Mouse (Mus musculus): ENCODE results near the gene Fam83f. TPM values are rescaled to one million over a fixed set of nuclear protein-coding genes. Genes with fewer than 3 reads are reported as not detected.
"Not testable (repeated sequence)": the region's sequence is repeated elsewhere in the genome, so short reads cannot be mapped to it uniquely, and the experiment has no call there.

Gene Fam83f
- polyA plus RNA-seq, 1 experiment from 2014 or later = 0.52 TPM

- H3K4me3 ChIP-seq; H3K4me2 ChIP-seq; H3K9ac ChIP-seq; ATAC-seq (replicated peaks); H3K36me3 ChIP-seq (replicated peaks); H3K9me3 ChIP-seq; H3K27ac ChIP-seq; H3K4me1 ChIP-seq; H3K27me3 ChIP-seq (replicated peaks): not testable (repeated sequence)
- WGBS = 82% methylated on average over 4 of the region's 4 CpGs
These were observed 64.1 kb downstream of the Fam83f start for GRCm38 (mm10) chr15:80735708-80736107.

- Histone ChIP-seq H3K4me1 (no peaks in the 10 kb centered on the region), H3K36me3 (replicated peaks) (no peaks in the 10 kb centered on the region), H3K4me2 (no peak overlapping the region), H3K27me3 (replicated peaks) (no peaks in the 10 kb centered on the region), H3K4me3 (no peak overlapping the region), H3K9ac (no peak overlapping the region), H3K27ac (no peak overlapping the region), H3K9me3 (no peaks in the 10 kb centered on the region)
- ATAC-seq (replicated peaks) = no peak
- WGBS = 48% methylated on average over 1 of the region's 1 CpGs
These were observed 64.9 kb downstream of the Fam83f start for GRCm38 (mm10) chr15:80736553-80736952.

- H3K9ac ChIP-seq = no peak overlapping the region
- H3K27me3 ChIP-seq (replicated peaks) = no peaks in the 10 kb centered on the region
- 95% methylated on average over 2 of the region's 2 CpGs for WGBS
- H3K4me2 ChIP-seq = no peak overlapping the region
- no peaks in the 10 kb centered on the region for H3K36me3 ChIP-seq (replicated peaks)
- ATAC-seq (replicated peaks) = no peak
- no peaks in the 10 kb centered on the region for H3K9me3 ChIP-seq
- no peak overlapping the region for H3K4me3 ChIP-seq
- no peaks in the 10 kb centered on the region for H3K4me1 ChIP-seq
- H3K27ac ChIP-seq = no peak overlapping the region
These were observed 66.6 kb downstream of the Fam83f start for GRCm38 (mm10) chr15:80738244-80738643.

GRCm38 (mm10) chr15:80739972-80740371 is 68.3 kb downstream of the Fam83f start:
- no peaks in the 10 kb centered on the region for H3K36me3 ChIP-seq (replicated peaks)
- H3K27me3 ChIP-seq (replicated peaks) = no peaks in the 10 kb centered on the region
- no peaks in the 10 kb centered on the region for H3K9me3 ChIP-seq
- ATAC-seq (replicated peaks) = no peak
- 97% methylated on average over 1 of the region's 1 CpGs for WGBS
- no peak overlapping the region for H3K27ac ChIP-seq
- H3K9ac ChIP-seq = no peak overlapping the region
- H3K4me3 ChIP-seq = no peak overlapping the region
- H3K4me1 ChIP-seq = no peaks in the 10 kb centered on the region
- no peak overlapping the region for H3K4me2 ChIP-seq

GRCm38 (mm10) chr15:80741836-80742235 is 70.2 kb downstream of the Fam83f start:
- no peak overlapping the region for H3K9ac ChIP-seq
- H3K36me3 ChIP-seq (replicated peaks) = no peaks in the 10 kb centered on the region
- no peak for ATAC-seq (replicated peaks)
- H3K9me3 ChIP-seq = no peaks in the 10 kb centered on the region
- H3K4me1 ChIP-seq = no peaks in the 10 kb centered on the region
- H3K27ac ChIP-seq = no peak overlapping the region
- H3K27me3 ChIP-seq (replicated peaks) = no peaks in the 10 kb centered on the region
- H3K4me2 ChIP-seq = no peak overlapping the region
- no peak overlapping the region for H3K4me3 ChIP-seq
- 84% methylated on average over 1 of the region's 1 CpGs for WGBS

GRCm38 (mm10) chr15:80742991-80743474 is 71.4 kb downstream of the Fam83f start:
- Histone ChIP-seq H3K9me3 (no peaks in the 10 kb centered on the region), H3K36me3 (replicated peaks) (no peaks in the 10 kb centered on the region), H3K4me2 (no peak overlapping the region), H3K27ac (no peak overlapping the region), H3K27me3 (replicated peaks) (no peaks in the 10 kb centered on the region), H3K4me3 (no peak overlapping the region), H3K4me1 (no peaks in the 10 kb centered on the region), H3K9ac (no peak overlapping the region)
- 92% methylated on average over 3 of the region's 3 CpGs for WGBS
- no peak for ATAC-seq (replicated peaks)

- H3K36me3 ChIP-seq (replicated peaks) = no peaks in the 10 kb centered on the region
- no peak overlapping the region for H3K4me2 ChIP-seq
- 91% methylated on average over 7 of the region's 7 CpGs for WGBS
- H3K9ac ChIP-seq = no peak overlapping the region
- ATAC-seq (replicated peaks) = no peak
- no peaks in the 10 kb centered on the region for H3K27me3 ChIP-seq (replicated peaks)
- no peak overlapping the region for H3K4me3 ChIP-seq
- H3K4me1 ChIP-seq = no peaks in the 10 kb centered on the region
- H3K9me3 ChIP-seq = no peaks in the 10 kb centered on the region
- no peak overlapping the region for H3K27ac ChIP-seq
These were observed 72.0 kb downstream of the Fam83f start for GRCm38 (mm10) chr15:80743606-80744005.

- no peak overlapping the region for H3K4me2 ChIP-seq
- 86% methylated on average over 3 of the region's 3 CpGs for WGBS
- no peak overlapping the region for H3K4me3 ChIP-seq
- H3K9ac ChIP-seq = no peak overlapping the region
- H3K27ac ChIP-seq = no peak overlapping the region
- H3K9me3 ChIP-seq = no peaks in the 10 kb centered on the region
- H3K27me3 ChIP-seq (replicated peaks) = no peaks in the 10 kb centered on the region
- no peaks in the 10 kb centered on the region for H3K36me3 ChIP-seq (replicated peaks)
- ATAC-seq (replicated peaks) = no peak
- H3K4me1 ChIP-seq = no peaks in the 10 kb centered on the region
These were observed 73.2 kb downstream of the Fam83f start for GRCm38 (mm10) chr15:80744667-80745422.

- Histone ChIP-seq H3K4me1 (no peaks in the 10 kb centered on the region), H3K27ac (no peak overlapping the region), H3K4me2 (no peak overlapping the region), H3K27me3 (replicated peaks) (no peaks in the 10 kb centered on the region), H3K4me3 (no peak overlapping the region), H3K9ac (no peak overlapping the region), H3K36me3 (replicated peaks) (no peaks in the 10 kb centered on the region), H3K9me3 (no peaks in the 10 kb centered on the region)
- 69% methylated on average over 5 of the region's 5 CpGs for WGBS
- ATAC-seq (replicated peaks) = no peak
These were observed 77.3 kb downstream of the Fam83f start for GRCm38 (mm10) chr15:80748979-80749378.

Small RNAs within 50 kb of the gene (microRNA-seq; reads per million reads assigned to microRNA genes)
- gene Mir6957 = not detected

Other genes starting within 250 kb of the Fam83f start
- not detected in 2 replicates for gene Enthd1, start 106.7 kb upstream of the Fam83f start, polyA plus RNA-seq (2015; fragmentation: Nextera tagmentation; extraction: Ambion mirVana)
- 0.41 and 0.46 TPM in 2 replicates for gene Grap2, start 99.3 kb upstream of the Fam83f start, polyA plus RNA-seq (2015; fragmentation: Nextera tagmentation; extraction: Ambion mirVana)
- gene Tnrc6b, start 39.5 kb downstream of the Fam83f start, polyA plus RNA-seq (2015; fragmentation: Nextera tagmentation; extraction: Ambion mirVana) = 39.3 and 47.2 TPM in 2 replicates